Mouse (Mus musculus) ES-E14 (cell line): ENCODE results near the gene Icosl.

Experiments
- MAFK ChIP-seq: IDR thresholded peaks from 2 replicates; pipeline ENCODE4 v1.6.1; 2014; ENCODE audit warnings: mild to moderate bottlenecking, low read depth, low read length, inconsistent platforms; ENCODE audit not compliant: insufficient read depth
- ZNF384 ChIP-seq: IDR thresholded peaks from 2 replicates; pipeline ENCODE4 v1.6.1; 2012; ENCODE audit warnings: low read depth, low read length, inconsistent platforms

DNA sequence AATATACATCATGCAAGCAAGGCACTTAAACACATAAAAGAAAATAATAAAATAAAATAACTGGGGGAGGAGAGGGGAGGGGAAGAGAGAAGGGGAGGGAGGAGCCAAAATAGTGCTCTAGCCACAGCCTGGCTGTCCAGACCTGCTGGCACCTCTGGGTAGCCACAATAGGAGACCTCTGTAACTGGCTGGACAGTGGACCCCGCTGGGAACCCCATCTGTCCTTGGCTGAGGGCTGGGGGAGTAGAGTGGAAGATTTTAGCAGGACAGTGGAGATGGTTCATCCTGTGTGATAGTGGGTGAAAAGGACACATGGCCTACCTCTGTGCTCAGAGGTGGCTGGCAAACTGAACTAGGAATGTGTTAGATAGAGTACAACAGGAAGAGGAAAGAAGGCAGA is 24.6 kb upstream of the Icosl start:
- TF ChIP-seq MAFK (no peak), ZNF384 (no peak)
